Mouse (Mus musculus) liver (tissue): ENCODE results near the gene Efcab3.

Experiments
- DNase-seq: peaks from one replicate; pipeline ENCODE4 v3.0.0-alpha.2; 2020; ENCODE audit warnings: mixed read lengths

The Efcab3 gene

DNA sequence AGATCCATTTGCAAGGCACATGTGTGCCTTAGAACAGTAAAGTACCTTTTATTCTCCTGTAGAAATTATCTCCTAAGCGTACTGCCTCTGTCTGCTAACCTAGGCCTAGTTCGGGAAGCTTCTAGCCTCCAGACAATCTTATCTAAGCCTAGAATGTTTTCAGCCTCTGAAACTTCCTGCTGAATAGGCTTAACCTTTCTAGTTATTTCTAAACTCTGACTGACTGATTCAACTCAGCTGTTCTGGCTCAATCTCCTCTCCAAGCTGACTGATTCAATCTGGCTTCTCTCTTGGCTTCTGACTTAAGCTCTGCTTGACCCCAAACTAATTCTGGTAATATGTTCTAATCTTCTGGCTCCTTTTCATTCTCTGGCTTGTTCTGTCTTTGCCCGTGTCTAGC lies 86.0 kb downstream of the Efcab3 start:
- DNase-seq, result no peak

DNA sequence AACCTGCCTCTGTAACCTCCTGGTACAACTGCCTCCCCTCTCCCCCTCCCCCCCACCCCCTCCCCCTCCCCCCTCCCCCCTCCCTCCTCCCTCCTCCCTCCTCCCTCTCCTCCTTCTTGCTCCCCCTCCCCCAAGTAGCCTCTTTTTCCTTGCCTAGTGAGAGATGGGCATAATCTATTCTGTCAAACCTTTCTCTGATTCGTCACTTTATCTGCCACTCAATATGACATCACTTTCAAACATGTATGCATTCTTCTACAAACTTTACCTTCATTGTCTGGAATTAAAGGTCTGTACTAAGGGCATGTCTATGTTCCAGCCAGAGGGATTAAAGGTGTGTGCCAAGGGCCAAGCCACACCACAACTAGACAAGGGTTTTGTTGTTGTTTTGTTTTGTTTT lies 86.4 kb downstream of the Efcab3 start:
- DNase-seq, result no peak

DNA sequence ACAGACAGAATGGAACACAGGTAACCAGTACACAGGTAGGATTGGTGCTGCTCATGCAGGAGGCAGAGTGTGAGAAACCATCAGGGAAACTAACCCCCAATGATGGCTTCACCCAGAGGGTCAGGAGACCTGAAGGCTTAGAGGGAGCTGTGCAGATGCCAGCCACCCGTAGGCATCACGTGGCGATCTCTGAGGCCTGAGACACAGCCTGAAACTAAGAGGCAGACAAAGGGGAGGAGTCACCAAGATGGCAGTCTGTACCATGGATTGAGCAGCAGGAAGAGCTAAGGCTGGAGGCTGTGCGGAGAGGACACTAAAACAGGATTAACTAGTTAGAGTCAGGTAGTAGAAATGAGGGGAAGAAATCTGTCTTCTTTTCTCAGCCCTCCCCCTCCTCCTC lies 87.3 kb downstream of the Efcab3 start:
- DNase-seq, result peak; percentile 49

DNA sequence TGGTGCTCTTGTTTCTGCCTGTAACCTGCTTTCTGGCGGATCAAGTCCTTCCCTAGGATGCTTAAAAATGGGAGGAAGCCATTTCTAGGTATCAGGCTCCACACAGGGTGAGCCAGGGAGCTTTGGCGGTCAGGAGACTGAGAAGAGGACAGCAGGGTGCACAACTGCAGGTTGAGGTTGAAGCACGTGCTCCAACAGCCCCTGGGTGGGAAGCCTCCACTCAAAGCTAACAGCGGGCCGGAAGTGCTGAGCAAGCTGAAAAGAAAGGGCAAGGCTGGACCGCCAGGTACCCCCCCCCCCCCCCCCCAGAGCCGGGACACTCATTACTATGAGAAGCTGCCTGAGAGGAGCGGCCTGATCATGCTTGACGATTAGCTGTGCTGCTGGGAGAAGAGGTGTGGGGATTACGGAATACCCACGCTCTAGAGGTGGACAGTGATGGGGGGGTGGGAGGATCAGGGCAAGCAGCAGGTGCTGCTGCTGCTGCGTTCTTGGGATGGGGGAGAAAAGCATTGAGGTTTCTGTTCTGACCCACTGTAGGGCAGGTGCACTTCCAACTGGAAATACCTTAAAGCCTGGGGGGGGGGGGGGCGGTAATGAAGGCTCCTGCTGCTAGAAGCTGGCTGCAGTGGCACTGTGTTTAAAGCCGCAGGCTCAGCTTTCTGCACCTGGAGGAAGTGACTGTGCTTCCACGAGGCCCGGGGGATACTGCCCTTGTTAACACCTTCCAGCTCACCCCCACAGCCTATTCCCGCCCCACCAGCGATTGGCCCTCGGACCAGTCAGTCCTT lies 88.0 kb downstream of the Efcab3 start:
- peak; percentile 44 for DNase-seq

DNA sequence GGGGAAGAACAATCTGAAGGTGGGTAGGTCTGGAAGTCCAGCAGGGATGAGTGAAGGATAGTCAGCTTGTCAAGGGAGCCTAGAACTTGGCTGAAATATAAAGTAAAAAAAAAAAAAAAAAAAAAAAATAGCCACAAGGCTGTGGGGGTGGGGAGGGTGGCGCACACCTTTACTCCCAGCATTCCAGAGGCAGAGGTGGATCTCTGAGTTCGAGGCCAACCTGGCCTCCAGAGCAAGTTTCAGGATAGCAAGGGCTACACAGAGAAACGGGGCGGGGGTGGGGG lies 88.6 kb downstream of the Efcab3 start:
- DNase-seq, result no peak

DNA sequence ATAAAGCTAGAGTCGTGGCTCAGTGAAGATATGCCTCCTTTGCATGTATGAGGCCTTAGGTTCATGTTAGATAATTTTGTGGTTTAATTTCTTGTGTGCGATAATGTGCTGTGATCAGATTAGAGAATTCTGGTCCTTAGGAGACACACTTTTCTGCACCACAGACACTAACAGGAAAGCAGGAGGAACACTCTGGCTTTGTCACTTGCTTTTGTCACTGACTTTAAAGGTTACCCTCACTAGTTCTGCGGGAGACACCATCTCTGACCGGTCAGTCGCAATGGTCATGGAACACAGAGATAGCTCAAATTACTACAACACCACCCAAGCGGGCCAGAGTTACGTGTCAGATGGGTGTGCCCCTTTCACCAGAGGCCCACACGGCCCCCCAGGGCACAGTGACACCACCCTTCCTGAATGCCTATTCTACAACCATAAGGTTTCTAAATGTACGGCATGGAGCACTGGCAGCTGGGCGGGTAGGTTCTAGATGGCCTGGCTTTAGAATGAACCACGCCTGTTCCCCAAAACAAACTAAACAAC lies 89.0 kb downstream of the Efcab3 start:
- peak; percentile 86 for DNase-seq

DNA sequence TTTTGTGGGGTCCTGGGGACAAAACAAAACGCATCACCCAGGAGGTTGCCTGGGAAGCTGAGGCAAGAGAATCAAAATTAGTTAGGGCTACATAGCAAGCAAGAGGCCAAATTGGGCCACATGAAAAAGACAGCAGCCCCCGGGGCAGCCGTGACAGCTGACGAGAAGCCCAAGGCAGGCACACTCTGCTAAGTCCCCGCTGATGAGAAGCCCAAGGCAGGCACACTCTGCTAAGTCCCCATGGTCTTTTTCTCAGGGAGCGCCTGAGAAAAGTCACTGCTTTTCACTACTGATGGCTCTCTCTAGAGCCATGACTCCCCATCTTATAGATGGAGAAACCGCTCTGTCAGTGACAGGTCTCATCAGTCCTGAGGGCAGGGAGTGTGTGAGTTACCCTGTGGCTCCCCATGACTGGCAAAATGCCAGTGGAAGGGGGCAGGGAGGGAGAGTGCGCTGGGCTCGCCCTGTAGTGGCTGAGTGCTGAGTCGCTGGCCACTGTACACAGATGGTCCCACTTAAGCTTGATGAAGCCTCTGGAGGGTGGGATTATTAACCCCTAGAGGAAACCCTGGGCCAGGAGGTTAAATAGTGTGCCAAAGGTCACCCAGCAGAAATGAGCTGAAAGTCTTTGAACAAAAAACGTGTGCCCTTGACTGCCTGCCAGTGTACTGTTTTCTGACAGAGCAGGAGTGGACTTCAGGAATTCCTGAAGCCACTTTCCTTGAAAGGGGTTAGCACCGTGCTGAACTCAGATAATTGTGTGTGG lies 89.9 kb downstream of the Efcab3 start:
- DNase-seq, result peak; percentile 87

DNA sequence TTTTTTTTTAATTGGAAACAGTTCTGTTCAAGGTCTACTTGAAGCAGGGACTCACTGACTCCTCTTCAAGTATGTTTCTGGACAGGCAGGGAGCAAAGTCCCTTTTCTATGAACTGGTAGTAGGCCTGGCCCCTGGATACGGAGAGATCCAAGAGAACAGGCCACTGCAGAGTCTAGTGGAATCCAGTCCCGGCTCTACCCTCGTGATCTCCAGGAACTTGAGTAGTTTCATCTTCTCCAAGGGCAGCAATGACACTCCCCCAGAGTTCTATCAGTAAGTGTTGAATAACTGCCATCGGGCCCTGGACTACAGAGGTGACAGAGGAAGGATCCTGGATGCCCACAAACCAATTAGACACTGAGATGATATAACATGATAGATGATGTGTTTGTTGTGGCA lies 92.5 kb downstream of the Efcab3 start:
- DNase-seq, result no peak

DNA sequence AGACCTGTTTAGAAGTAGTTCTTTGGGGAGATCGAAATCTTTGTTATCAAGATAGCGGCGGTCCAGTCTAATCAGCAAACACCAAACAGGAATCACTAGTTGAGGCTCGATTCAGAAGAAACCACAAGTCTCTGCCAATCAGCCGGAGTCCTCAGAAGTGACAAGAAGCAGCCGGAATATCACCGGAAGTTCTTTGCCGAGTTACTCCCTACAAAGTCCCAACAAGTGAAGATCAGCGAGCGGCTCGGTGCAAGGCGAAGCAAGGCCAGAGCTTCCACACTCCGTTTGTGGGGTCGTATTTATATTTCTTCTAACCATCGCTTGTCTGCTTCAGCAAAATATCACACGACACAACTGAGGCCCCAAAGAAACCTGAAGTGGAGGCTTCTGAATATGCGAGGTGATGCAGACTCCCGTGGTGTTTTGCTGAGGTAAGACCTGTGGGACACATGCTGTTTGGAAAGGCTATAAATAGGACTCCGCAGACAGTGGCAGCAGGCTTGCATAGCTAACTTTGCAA lies 93.4 kb downstream of the Efcab3 start:
- peak; percentile 32 for DNase-seq

DNA sequence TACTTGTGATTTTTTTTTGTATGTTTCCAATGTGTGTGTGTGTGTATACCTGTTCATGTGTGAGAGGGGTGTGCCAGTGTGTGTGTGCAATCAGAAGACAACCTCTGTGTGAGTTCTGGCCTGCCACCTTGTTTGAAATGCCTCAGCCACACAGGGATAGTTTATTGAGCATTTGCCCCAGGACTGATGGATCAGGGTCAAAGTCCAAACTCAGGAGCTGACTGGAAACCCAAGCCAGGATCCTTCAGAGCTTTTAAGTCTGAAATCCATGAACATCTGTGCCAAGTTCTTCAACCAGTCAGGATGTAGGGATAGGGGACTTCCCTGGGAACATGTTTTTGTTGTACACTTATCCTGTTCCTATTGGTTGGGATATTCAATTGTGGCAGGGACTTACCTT lies 94.7 kb downstream of the Efcab3 start:
- no peak for DNase-seq

DNA sequence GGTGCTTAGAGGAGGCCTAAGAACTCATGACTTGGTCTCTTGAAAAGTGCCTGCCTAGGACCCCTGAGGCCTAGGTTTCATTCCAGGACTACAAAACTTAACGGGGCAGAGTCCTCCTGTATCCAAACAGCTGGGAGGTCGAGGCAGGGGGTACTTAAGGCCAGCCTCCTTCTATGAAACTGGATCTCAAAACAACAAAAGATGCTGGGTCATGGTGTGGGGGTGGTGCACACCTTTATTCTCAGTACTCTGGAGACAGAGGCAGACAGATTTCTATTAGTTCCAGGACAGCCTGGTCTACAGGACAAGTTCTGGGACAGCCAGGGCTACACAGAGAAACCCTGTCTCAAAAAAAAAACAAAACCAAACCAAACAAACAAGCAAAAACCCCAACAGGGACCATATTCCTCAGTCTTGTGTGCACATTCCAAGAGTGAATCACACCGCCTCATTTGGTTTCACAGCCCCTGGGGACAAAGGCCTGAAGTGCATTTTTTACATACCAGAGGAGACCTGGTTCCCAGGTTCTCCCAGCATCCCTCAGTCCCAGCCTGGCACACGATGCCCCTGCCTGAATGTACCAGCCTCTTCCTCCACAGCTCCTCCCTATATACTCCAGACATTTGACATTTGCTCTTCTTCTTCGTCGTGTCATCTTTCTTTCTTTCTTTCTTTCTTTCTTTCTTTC lies 96.4 kb downstream of the Efcab3 start:
- DNase-seq, result no peak

DNA sequence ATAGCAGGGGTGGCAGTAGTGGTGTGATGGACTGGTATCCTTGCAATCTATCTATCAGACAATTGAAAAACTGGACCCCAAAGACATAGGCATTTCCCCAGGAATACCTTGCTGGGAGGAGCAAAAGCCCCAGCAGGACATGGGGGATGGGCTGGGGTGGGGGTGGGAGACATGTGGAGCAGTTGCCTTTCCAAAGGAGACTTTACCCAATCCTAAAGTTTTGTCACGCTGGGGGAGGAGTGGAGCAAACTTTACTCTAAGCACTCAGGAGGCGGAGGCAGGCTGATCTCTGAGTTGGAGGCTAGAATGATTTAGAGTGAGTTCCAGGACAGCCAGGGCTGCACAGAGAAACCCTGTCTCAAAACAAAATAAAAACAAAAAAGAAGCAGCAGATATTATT lies 98.0 kb downstream of the Efcab3 start:
- DNase-seq, result no peak

DNA sequence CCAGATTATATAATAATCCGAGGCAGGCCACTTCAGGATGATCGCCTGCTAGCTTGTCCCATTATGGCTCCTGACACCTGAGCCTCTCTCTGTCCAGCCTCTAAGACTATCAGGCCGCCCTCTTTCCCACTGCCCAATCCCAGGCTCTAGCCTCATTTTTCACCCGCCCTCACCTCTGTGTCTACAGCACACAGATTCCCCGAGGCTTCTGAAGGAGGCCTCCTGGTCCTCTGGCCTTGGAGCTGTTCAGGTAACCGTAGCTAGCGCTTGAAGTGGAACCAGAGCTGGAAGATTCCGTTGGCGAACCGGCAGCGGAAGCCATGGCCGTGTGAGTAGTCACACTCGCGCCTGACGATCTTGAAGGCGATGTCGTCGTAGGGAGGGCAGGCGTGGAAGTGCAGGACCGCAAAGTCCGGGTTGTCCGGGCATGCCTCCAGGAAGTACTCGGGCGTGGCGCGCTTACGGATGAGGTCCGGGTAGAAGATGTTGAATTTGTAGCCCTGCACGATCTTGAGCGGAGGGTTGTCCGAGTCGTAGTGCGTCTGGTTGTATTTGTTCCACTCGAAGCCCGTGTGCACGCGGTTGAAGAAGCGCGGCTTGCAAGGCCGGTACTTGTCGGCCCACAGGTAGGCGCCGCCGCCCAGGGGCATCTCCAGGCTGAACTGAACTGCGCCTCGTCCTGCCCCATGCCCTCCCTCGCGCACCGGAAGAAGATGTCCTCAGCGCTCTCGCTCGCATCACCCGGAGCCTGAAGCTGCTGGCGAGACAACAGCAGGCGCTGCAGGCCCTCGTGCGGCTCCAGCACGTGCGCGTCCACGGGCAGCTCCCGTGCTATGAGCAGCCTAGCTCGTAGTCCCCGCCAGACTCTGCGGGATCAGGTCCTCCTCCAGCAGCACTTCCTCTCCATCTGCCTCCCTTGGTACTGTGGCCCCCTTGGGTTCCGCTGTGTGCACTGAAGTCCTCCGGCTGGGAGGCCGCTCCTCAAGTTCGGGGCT lies 101.4 kb downstream of the Efcab3 start:
- DNase-seq, result no peak

DNA sequence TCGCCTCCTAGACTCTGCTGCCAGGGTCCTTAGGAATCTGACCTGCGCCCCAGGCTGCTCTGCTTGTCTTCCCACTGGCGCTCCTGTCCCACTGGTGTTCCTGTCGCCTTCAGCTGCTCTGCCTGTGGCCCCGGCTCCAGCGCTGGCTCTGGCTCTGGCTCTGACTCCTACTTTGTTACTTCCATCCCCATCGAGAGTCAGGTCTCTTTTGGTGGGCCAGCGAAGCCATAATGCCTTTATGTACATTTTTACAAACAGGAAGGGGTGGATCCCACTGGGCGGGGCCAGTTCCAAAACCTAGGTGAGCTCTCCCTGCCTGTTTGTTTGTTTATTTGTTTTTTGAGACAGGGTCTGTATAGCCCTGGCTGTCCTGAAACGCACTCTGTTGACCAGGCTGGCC lies 103.4 kb downstream of the Efcab3 start:
- no peak for DNase-seq
